Mouse (Mus musculus) spleen, adult 2 months (tissue): ENCODE measurements around the gene Cog4.
"Not testable (repeated sequence)": the region's sequence is repeated elsewhere in the genome, so short reads cannot be mapped to it uniquely, and the experiment has no call there.

Experiments
- CTCF ChIP-seq: fragments of 200-500 bp; IDR thresholded peaks from 2 replicates; pipeline ENCODE4 v1.5.1; 2011; ENCODE audit warnings: mild to moderate bottlenecking, inconsistent platforms; ENCODE audit not compliant: insufficient read depth, insufficient read length, insufficient replicate concordance; ENCODE audit errors: extremely low read depth
- POLR2A ChIP-seq: fragments of 200-500 bp; IDR thresholded peaks from 2 replicates; pipeline ENCODE4 v1.6.1; 2011; ENCODE audit warnings: low read depth, low read length, inconsistent platforms

DNA sequence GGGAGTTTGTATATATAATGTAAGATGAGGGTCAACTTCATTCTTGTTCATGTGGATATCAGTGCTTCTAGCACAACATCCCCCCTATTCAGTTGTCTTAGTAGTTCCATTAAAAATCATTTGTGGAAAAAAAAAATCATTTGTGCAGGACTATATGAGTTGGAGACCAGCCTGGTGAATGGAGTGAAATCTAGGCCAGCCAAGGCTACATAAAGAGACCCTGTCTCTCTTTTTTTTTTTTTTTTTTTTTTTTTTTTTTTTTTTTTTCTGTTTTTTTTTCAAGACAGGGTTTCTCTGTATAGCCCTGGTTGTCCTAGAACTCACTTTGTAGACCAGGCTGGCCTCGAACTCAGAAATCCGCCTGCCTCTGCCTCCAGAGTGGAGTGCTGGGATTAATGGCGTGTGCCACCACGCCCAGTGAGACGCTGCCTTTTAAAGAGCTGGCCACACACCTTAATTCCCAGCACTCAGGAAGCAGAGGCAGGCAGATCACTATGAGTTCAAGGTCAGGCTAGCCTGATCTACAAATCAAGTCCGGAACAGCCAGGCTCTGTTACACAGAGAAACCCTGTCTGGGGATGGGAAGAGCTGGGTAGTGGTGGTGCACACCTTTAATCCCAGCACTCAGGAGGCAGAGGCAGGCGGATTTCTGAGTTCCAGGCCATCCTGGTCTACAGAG, 15.1 kb downstream of the Cog4 start:
- TF ChIP-seq CTCF, POLR2A: not testable (repeated sequence)
